Mouse (Mus musculus) limb, embryonic 12.5 days (tissue): ENCODE measurements around the gene Fgfr2. TPM values are rescaled to one million over a fixed set of nuclear protein-coding genes. Genes with fewer than 3 reads are reported as not detected.

Source experiments
- ATAC-seq: fragments of 200-750 bp; cut with Nextera tagmentation; 2 replicates; pipeline ENCODE4 v1.8.0; 2017; ENCODE audit warnings: low read depth, moderate TSS enrichment; ENCODE audit not compliant: insufficient number of reproducible peaks, insufficient read depth, low FRiP score, low TSS enrichment
- H3K27ac ChIP-seq: fragments of 300-500 bp; sonication (generic); 2 replicates; pipeline ENCODE4 v1.5.1; 2016; ENCODE audit warnings: mild to moderate bottlenecking, moderate library complexity
- H3K27me3 ChIP-seq: fragments of 300-500 bp; sonication (generic); 2 replicates; pipeline ENCODE4 v1.6.1; 2016; ENCODE audit warnings: mild to moderate bottlenecking, moderate library complexity
- H3K36me3 ChIP-seq: fragments of 300-500 bp; sonication (generic); 2 replicates; pipeline ENCODE4 v1.6.1; 2016; ENCODE audit warnings: mild to moderate bottlenecking, moderate library complexity
- H3K4me1 ChIP-seq: fragments of 300-500 bp; sonication (generic); replicated peaks from 2 replicates; pipeline ENCODE4 v1.6.1; 2016
- H3K4me2 ChIP-seq: fragments of 300-500 bp; sonication (generic); 2 replicates; pipeline ENCODE4 v1.6.1; 2016; ENCODE audit warnings: mild to moderate bottlenecking, moderate library complexity
- H3K4me3 ChIP-seq: fragments of 300-500 bp; sonication (generic); replicated peaks from 2 replicates; pipeline ENCODE4 v1.5.1; 2016; ENCODE audit warnings: mild to moderate bottlenecking
- H3K9ac ChIP-seq: fragments of 300-500 bp; sonication (generic); replicated peaks from 2 replicates; pipeline ENCODE4 v1.6.1; 2016; ENCODE audit warnings: mild to moderate bottlenecking, moderate library complexity
- H3K9me3 ChIP-seq: fragments of 300-500 bp; sonication (generic); 2 replicates; pipeline ENCODE4 v1.6.1; 2016; ENCODE audit warnings: mild to moderate bottlenecking, moderate library complexity
- WGBS: fragments of 180-500 bp; shearing (Covaris S2); methylation state at CpG from one replicate; pipeline ENCODE4 v1.1.7; 2016; 5-methylcytosine and 5-hydroxymethylcytosine counted together
- microRNA-seq: library from miRNA; unstranded; fragments of <30 nt; microRNA quantifications from one replicate; pipeline ENCODE4, GENCODE M21; 2017
- polyA plus RNA-seq: library from polyadenylated mRNA; unstranded; fragments of >200 nt; fragmentation: Nextera tagmentation; extraction: Ambion mirVana; gene quantifications from 2 replicates; pipeline ENCODE4 v1.2.1, GENCODE M21; 2016

The Fgfr2 gene
- polyA plus RNA-seq, 1 experiment from 2014 or later: 112 TPM

GRCm38 (mm10) chr7:130114436-130114835 lies 3008.7 kb downstream of the Fgfr2 start:
- Histone ChIP-seq H3K4me2 (no peak overlapping the region), H3K36me3 (no peaks in the 10 kb centered on the region), H3K9me3 (no peaks in the 10 kb centered on the region), H3K4me1 (peaks cover 17% of the 10 kb centered on the region), H3K9ac (no peak overlapping the region), H3K27me3 (no peaks in the 10 kb centered on the region), H3K4me3 (no peak overlapping the region), H3K27ac (no peak overlapping the region)
- ATAC-seq: no peak
- WGBS: 79% methylated on average over 4 of the region's 4 CpGs

Small RNA genes lying within 50 kb of the gene (microRNA-seq; reads per million reads assigned to microRNA genes)
- gene Mir7061: not detected

Other genes with a start within 250 kb of the Fgfr2 start
- gene Zranb1, start 192.2 kb downstream of the Fgfr2 start, polyA plus RNA-seq: 17.2 and 18.2 TPM in 2 replicates
- gene Ctbp2, start 1.0 kb upstream of the Fgfr2 start, polyA plus RNA-seq: 105 and 110 TPM in 2 replicates